13 mouse cellular contexts compared by ENCODE assay signal in genomic region chr17:35771656-35772405, GRCm38 (mm10). TPM values are rescaled to one million over a fixed set of nuclear protein-coding genes. Genes with fewer than 3 reads are reported as not detected.
DNase-seq lines count a peak whose midpoint lies in the region; ATAC-seq and TF ChIP-seq lines count a peak whose summit lies in the region.
"Had no signal": no experiment of that assay in that cellular context is flagged by ENCODE, and none has a peak within 500 bp of the region (broad histone marks: within the 10 kb centered on the region; RNA-seq: fewer than 3 reads in every experiment).

No protein-coding gene starts in this region.

- H3K36me3 ChIP-seq in midbrain, postnatal 0 days (ENCODE audit: insufficient read depth, low read length) = no peaks in the 10 kb centered on the region
- H3K36me3 ChIP-seq in liver, postnatal 0 days (replicated peaks; ENCODE audit: insufficient read depth, low read length) = no peaks in the 10 kb centered on the region
- H3K36me3 ChIP-seq: hindbrain, embryonic 10.5 days; midbrain, embryonic 10.5 days; neural tube, embryonic 15.5 days had no signal

- no peak overlapping the region for H3K9ac ChIP-seq in midbrain, postnatal 0 days (replicated peaks; ENCODE audit: low read length, poor library complexity, severe bottlenecking)
- H3K9ac ChIP-seq in liver, postnatal 0 days (replicated peaks) = no peak overlapping the region
- H3K9ac ChIP-seq: neural tube, embryonic 15.5 days had no signal

- H3K4me1 ChIP-seq in midbrain, postnatal 0 days (ENCODE audit: insufficient read depth, low read length) = no peaks in the 10 kb centered on the region
- peaks cover 3% of the 10 kb centered on the region for H3K4me1 ChIP-seq in liver, postnatal 0 days (ENCODE audit: insufficient read depth)
- H3K4me1 ChIP-seq: midbrain, embryonic 10.5 days; neural tube, embryonic 15.5 days had no signal

- no peak overlapping the region for H3K4me2 ChIP-seq in midbrain, postnatal 0 days (ENCODE audit: low read depth, low read length, poor library complexity, severe bottlenecking)
- no peak overlapping the region for H3K4me2 ChIP-seq in liver, postnatal 0 days (ENCODE audit: low read depth, low read length)
- H3K4me2 ChIP-seq: neural tube, embryonic 15.5 days had no signal

- H3K27me3 ChIP-seq in midbrain, postnatal 0 days (ENCODE audit: insufficient read depth, low read length) = no peaks in the 10 kb centered on the region
- no peaks in the 10 kb centered on the region for H3K27me3 ChIP-seq in liver, postnatal 0 days (ENCODE audit: insufficient read depth, low read length)
- H3K27me3 ChIP-seq: neural tube, embryonic 15.5 days had no signal

- intact Hi-C loops in heart, postnatal 10 days (cut with DNase I) = no loop called here

- ATAC-seq in midbrain, postnatal 0 days (ENCODE audit: low FRiP score) = no peak
- no peak for ATAC-seq in liver, postnatal 0 days

- no peak for TF ChIP-seq CTCF in midbrain, postnatal 0 days (IDR thresholded peaks at IDR 0.05)
- no peak for TF ChIP-seq CTCF in liver, postnatal 0 days (IDR thresholded peaks at IDR 0.05; ENCODE audit: low read depth)

- no peak overlapping the region for H3K27ac ChIP-seq in midbrain, postnatal 0 days (ENCODE audit: low read depth, low read length)
- no peak overlapping the region for H3K27ac ChIP-seq in liver, postnatal 0 days (ENCODE audit: low read depth)
- H3K27ac ChIP-seq: hindbrain, embryonic 10.5 days; kidney, postnatal 0 days; midbrain, embryonic 10.5 days; neural tube, embryonic 15.5 days had no signal

- no peak overlapping the region for H3K4me3 ChIP-seq in midbrain, postnatal 0 days (ENCODE audit: low read depth, low read length)
- no peak overlapping the region for H3K4me3 ChIP-seq in liver, postnatal 0 days (ENCODE audit: low read depth, low read length)
- H3K4me3 ChIP-seq: hindbrain, embryonic 10.5 days; midbrain, embryonic 10.5 days; neural tube, embryonic 15.5 days had no signal

- no peak for TF ChIP-seq EP300 in liver, postnatal 0 days (IDR thresholded peaks at IDR 0.05; ENCODE audit: low read depth)

- DNase-seq in adrenal gland, adult 2 months = peak; percentile 80
- no peak for DNase-seq in adrenal gland, adult 18-20 months (ENCODE audit: low spot score in 2 of 2)
- DNase-seq in left cerebral cortex, adult 18-20 months (ENCODE audit: low spot score in 2 of 2) = peak; percentile 35 to 45
- no peak for DNase-seq in left cerebral cortex, adult 9 months (ENCODE audit: low spot score in 2 of 2)
- DNase-seq in adrenal gland, postnatal 10 days = peak; percentile 62
- DNase-seq in heart, postnatal 10 days = peak; percentile 31 to 34
- DNase-seq in midbrain, postnatal 0 days (ENCODE audit: low spot score) = no peak
- DNase-seq in liver, postnatal 0 days = no peak
- DNase-seq: spleen, adult 18-20 months had no signal

- H3K9me3 ChIP-seq in midbrain, postnatal 0 days (ENCODE audit: low read length) = no peaks in the 10 kb centered on the region
- no peaks in the 10 kb centered on the region for H3K9me3 ChIP-seq in liver, postnatal 0 days (ENCODE audit: low read length)
- H3K9me3 ChIP-seq: hindbrain, embryonic 10.5 days; midbrain, embryonic 10.5 days; neural tube, embryonic 15.5 days had no signal

- WGBS in midbrain, postnatal 0 days = 83% methylated on average over 15 of the region's 15 CpGs
- WGBS in liver, postnatal 0 days (ENCODE audit: insufficient replicate concordance) = 79% methylated on average over 15 of the region's 15 CpGs

RNA-seq across cellular contexts. Expression of gene Ier3, which starts 49.7 kb away (rescaled TPM):
- total RNA-seq in adrenal gland, adult 2 months (2021) = 10 to 100 TPM in 1 of 2 experiments, 1 to 10 TPM in 1; 9.6 to 13.8 TPM
- polyA plus RNA-seq in adrenal gland, adult 2 months (2012; rRNA removed) = 17.1 and 17.6 TPM in 2 replicates
- total RNA-seq in adrenal gland, adult 18-20 months (2021) = 10 to 100 TPM in 1 of 2 experiments, 1 to 10 TPM in 1; 7.9 to 19.0 TPM
- total RNA-seq in left cerebral cortex, adult 18-20 months (2021) = 10 to 100 TPM; 16.0 to 21.3 TPM
- 10 to 100 TPM in 1 of 2 experiments, 1 to 10 TPM in 1; 7.6 to 19.0 TPM for total RNA-seq in adrenal gland, postnatal 10 days (2021)
- 10 to 100 TPM; 18.7 to 25.9 TPM for total RNA-seq in heart, postnatal 10 days (2021)
- 10.9 and 13.5 TPM in 2 replicates for total RNA-seq in midbrain, postnatal 0 days (2014; rRNA removed)
- 12.2 and 16.0 TPM in 2 replicates for polyA plus RNA-seq in midbrain, postnatal 0 days (2015; fragmentation: Nextera tagmentation; extraction: Ambion mirVana)
- polyA plus RNA-seq in liver, postnatal 0 days (2015; fragmentation: Nextera tagmentation; extraction: Ambion mirVana) = 15.4 and 18.6 TPM in 2 replicates

RNA-seq across cellular contexts. Expression of gene Flot1, which starts 51.2 kb away (rescaled TPM):
- total RNA-seq in adrenal gland, adult 2 months (2021) = 10 to 100 TPM; 59.0 to 74.4 TPM
- polyA plus RNA-seq in adrenal gland, adult 2 months (2012; rRNA removed) = 61.0 and 66.2 TPM in 2 replicates
- 10 to 100 TPM; 62.9 to 71.2 TPM for total RNA-seq in adrenal gland, adult 18-20 months (2021)
- 100 to 1,000 TPM; 127 to 158 TPM for total RNA-seq in left cerebral cortex, adult 18-20 months (2021)
- 10 to 100 TPM; 54.6 to 70.8 TPM for total RNA-seq in adrenal gland, postnatal 10 days (2021)
- total RNA-seq in heart, postnatal 10 days (2021) = 100 to 1,000 TPM; 114 to 124 TPM
- total RNA-seq in midbrain, postnatal 0 days (2014; rRNA removed) = 112 and 122 TPM in 2 replicates
- polyA plus RNA-seq in midbrain, postnatal 0 days (2015; fragmentation: Nextera tagmentation; extraction: Ambion mirVana) = 124 and 140 TPM in 2 replicates
- polyA plus RNA-seq in liver, postnatal 0 days (2015; fragmentation: Nextera tagmentation; extraction: Ambion mirVana) = 25.9 and 31.3 TPM in 2 replicates

Comparison
In these comparisons a context has a peak if more than half of its experiments do, and no peak if none do; other contexts are left out.
1. DNase-seq: peak in adrenal gland, adult 2 months (single experiment), left cerebral cortex, adult 18-20 months (2 of 2), adrenal gland, postnatal 10 days (single experiment) and heart, postnatal 10 days (2 of 2); none in adrenal gland, adult 18-20 months (0 of 2), left cerebral cortex, adult 9 months (0 of 2), midbrain, postnatal 0 days (single experiment) and liver, postnatal 0 days (single experiment).